Mouse (Mus musculus) erythroblast, embryonic 14.5 days (primary cell): ENCODE results near the gene Fam53b. TPM values are rescaled to one million over a fixed set of nuclear protein-coding genes. Genes with fewer than 3 reads are reported as not detected.
A peak's percentile ranks its signal among the peaks of the same experiment; 100 is the strongest.

ENCODE experiments used
- H3K27me3 ChIP-seq: 2 replicates; pipeline ENCODE4 v1.6.1; 2012; ENCODE audit warnings: inconsistent platforms; ENCODE audit not compliant: control insufficient read depth
- H3K36me3 ChIP-seq: 2 replicates; pipeline ENCODE4 v1.6.1; 2012; ENCODE audit warnings: mild to moderate bottlenecking, inconsistent platforms; ENCODE audit not compliant: control insufficient read depth
- H3K4me1 ChIP-seq: 2 replicates; pipeline ENCODE4 v1.6.1; 2012; ENCODE audit warnings: inconsistent platforms; ENCODE audit not compliant: control insufficient read depth
- H3K4me3 ChIP-seq: replicated peaks from 2 replicates; pipeline ENCODE3; 2012; ENCODE audit warnings: moderate library complexity, mild to moderate bottlenecking, inconsistent platforms
- H3K9me3 ChIP-seq: 2 replicates; pipeline ENCODE4 v1.6.1; 2012; ENCODE audit warnings: low read length, inconsistent platforms, mixed read lengths; ENCODE audit not compliant: control insufficient read depth
- GATA1 ChIP-seq: IDR thresholded peaks from 2 replicates; pipeline ENCODE4 v1.6.1; 2012; ENCODE audit warnings: low read length, inconsistent platforms, mixed read lengths
- TAL1 ChIP-seq: IDR thresholded peaks from 3 replicates; pipeline ENCODE4 v1.6.1; 2012; ENCODE audit warnings: low read length, inconsistent platforms, mixed read lengths
- polyA plus RNA-seq: library from polyadenylated mRNA; stranded (reverse); fragments of >175 nt; gene quantifications from 2 replicates; pipeline ENCODE4 v1.2.3, GENCODE M21; 2012

Gene Fam53b
- polyA plus RNA-seq, 1 experiment: 21.4 TPM

- Histone ChIP-seq H3K27me3 (peaks cover 33% of the 10 kb centered on the region), H3K4me1 (peaks cover 61% of the 10 kb centered on the region), H3K36me3 (peaks cover 2% of the 10 kb centered on the region; the same call in 1 of the 2 replicates), H3K4me3 (peak overlapping the region; percentile 79), H3K9me3 (no peaks in the 10 kb centered on the region)
- TF ChIP-seq GATA1: no peak
- no peak for TF ChIP-seq TAL1
Observed at GRCm38 (mm10) chr7:132812619-132813415, 869 bp downstream of the Fam53b start.

GRCm38 (mm10) chr7:132811716-132812618, 1.7 kb downstream of the Fam53b start:
- H3K4me1 ChIP-seq: peaks cover 68% of the 10 kb centered on the region
- no peak for TF ChIP-seq TAL1
- no peak for TF ChIP-seq GATA1
- peaks cover 33% of the 10 kb centered on the region for H3K27me3 ChIP-seq
- peak overlapping the region; percentile 79 for H3K4me3 ChIP-seq
- H3K9me3 ChIP-seq: no peaks in the 10 kb centered on the region
- H3K36me3 ChIP-seq: peaks cover 4% of the 10 kb centered on the region

GRCm38 (mm10) chr7:132810879-132811278, 2.8 kb downstream of the Fam53b start:
- TF ChIP-seq GATA1 (no peak), TAL1 (no peak)
- Histone ChIP-seq H3K36me3 (peaks cover 13% of the 10 kb centered on the region), H3K4me3 (peak overlapping the region; percentile 79), H3K27me3 (peaks cover 33% of the 10 kb centered on the region), H3K4me1 (peaks cover 79% of the 10 kb centered on the region), H3K9me3 (no peaks in the 10 kb centered on the region)

- peaks cover 84% of the 10 kb centered on the region for H3K4me1 ChIP-seq
- H3K4me3 ChIP-seq: no peak overlapping the region
Observed at GRCm38 (mm10) chr7:132810368-132810767, 3.3 kb downstream of the Fam53b start.

GRCm38 (mm10) chr7:132809721-132810120, 4.0 kb downstream of the Fam53b start:
- TF ChIP-seq TAL1 (no peak), GATA1 (no peak)
- Histone ChIP-seq H3K9me3 (no peaks in the 10 kb centered on the region), H3K4me1 (peaks cover 90% of the 10 kb centered on the region), H3K36me3 (peaks cover 15% of the 10 kb centered on the region), H3K4me3 (no peak overlapping the region), H3K27me3 (peaks cover 28% of the 10 kb centered on the region)

More at GRCm38 (mm10) chr7:132810368-132810767, 3.3 kb downstream of the Fam53b start:
- Histone ChIP-seq H3K36me3 (peaks cover 15% of the 10 kb centered on the region), H3K9me3 (no peaks in the 10 kb centered on the region), H3K27me3 (peaks cover 33% of the 10 kb centered on the region)
- no peak for TF ChIP-seq GATA1
- TF ChIP-seq TAL1: no peak

- H3K4me3 ChIP-seq: no peak overlapping the region
- TF ChIP-seq TAL1: no peak
- TF ChIP-seq GATA1: no peak
- H3K9me3 ChIP-seq: no peaks in the 10 kb centered on the region
- H3K27me3 ChIP-seq: peaks cover 21% of the 10 kb centered on the region
- H3K36me3 ChIP-seq: peaks cover 17% of the 10 kb centered on the region
- H3K4me1 ChIP-seq: peaks cover 96% of the 10 kb centered on the region
Observed at GRCm38 (mm10) chr7:132808841-132809682, 4.6 kb downstream of the Fam53b start.

- H3K4me3 ChIP-seq: no peak overlapping the region
- H3K27me3 ChIP-seq: peaks cover 13% of the 10 kb centered on the region
- H3K4me1 ChIP-seq: peaks cover 96% of the 10 kb centered on the region
- H3K9me3 ChIP-seq: no peaks in the 10 kb centered on the region
- TF ChIP-seq TAL1: no peak
- TF ChIP-seq GATA1: no peak
- peaks cover 20% of the 10 kb centered on the region for H3K36me3 ChIP-seq
Observed at GRCm38 (mm10) chr7:132808051-132808796, 5.5 kb downstream of the Fam53b start.
